Mouse (Mus musculus): ENCODE measurements around the gene Ifit3b.
A peak's percentile ranks its signal among the peaks of the same experiment; 100 is the strongest.
"Not testable (repeated sequence)": the region's sequence is repeated elsewhere in the genome, so short reads cannot be mapped to it uniquely, and the experiment has no call there.

Ifit3b gene

GRCm38 (mm10) chr19:34612243-34613001 lies 4.7 kb downstream of the Ifit3b start:
- DNase-seq = not testable (repeated sequence)

- no peak for DNase-seq
These were observed 13.1 kb downstream of the Ifit3b start for GRCm38 (mm10) chr19:34620871-34621270.

- DNase-seq = no peak
These were observed 16.0 kb downstream of the Ifit3b start for GRCm38 (mm10) chr19:34623781-34624180.

- no peak for DNase-seq
These were observed 16.9 kb downstream of the Ifit3b start for GRCm38 (mm10) chr19:34624663-34625062.

GRCm38 (mm10) chr19:34627496-34627895 lies 19.7 kb downstream of the Ifit3b start:
- no peak for DNase-seq

GRCm38 (mm10) chr19:34631487-34631886 lies 23.7 kb downstream of the Ifit3b start:
- no peak for DNase-seq

- no peak for DNase-seq
These were observed 25.7 kb downstream of the Ifit3b start for GRCm38 (mm10) chr19:34633484-34633883.

- peak; percentile 57 for DNase-seq
These were observed 29.3 kb downstream of the Ifit3b start for GRCm38 (mm10) chr19:34636933-34637557.

- DNase-seq = peak; percentile 30
These were observed 32.9 kb downstream of the Ifit3b start, which contains the start of the genes Ifit1bl2 and Ifit1 for GRCm38 (mm10) chr19:34640623-34641022. Gene Ifit1bl2 (minus strand): TSS chr19:34640743. Gene Ifit1 (plus strand): TSS chr19:34640871.

GRCm38 (mm10) chr19:34642616-34643015 lies 34.8 kb downstream of the Ifit3b start:
- no peak for DNase-seq

GRCm38 (mm10) chr19:34647630-34648029 lies 39.9 kb downstream of the Ifit3b start:
- not testable (repeated sequence) for DNase-seq

GRCm38 (mm10) chr19:34650276-34650675 lies 42.5 kb downstream of the Ifit3b start:
- DNase-seq = no peak

- DNase-seq = no peak
These were observed 43.2 kb downstream of the Ifit3b start for GRCm38 (mm10) chr19:34650997-34651396.

GRCm38 (mm10) chr19:34655227-34655805 lies 47.5 kb downstream of the Ifit3b start:
- no peak for DNase-seq

- DNase-seq = no peak
These were observed 48.9 kb downstream of the Ifit3b start for GRCm38 (mm10) chr19:34656511-34657298.

- DNase-seq = peak; percentile 39
These were observed 54.3 kb downstream of the Ifit3b start for GRCm38 (mm10) chr19:34662067-34662507.

GRCm38 (mm10) chr19:34662740-34663139 lies 55.0 kb downstream of the Ifit3b start:
- DNase-seq = no peak
